Mouse (Mus musculus) hindbrain, embryonic 12.5 days (tissue): ENCODE data around the gene Vezf1. TPM values are rescaled to one million over a fixed set of nuclear protein-coding genes. Genes with fewer than 3 reads are reported as not detected.

ENCODE experiments used
- ATAC-seq: fragments of 200-750 bp; cut with Nextera tagmentation; 2 replicates; pipeline ENCODE4 v1.8.0; 2017; ENCODE audit warnings: moderate TSS enrichment; ENCODE audit not compliant: low FRiP score
- H3K27ac ChIP-seq: fragments of 300-500 bp; sonication (generic); 2 replicates; pipeline ENCODE4 v1.5.1; 2016; ENCODE audit warnings: mild to moderate bottlenecking
- H3K27me3 ChIP-seq: fragments of 300-500 bp; sonication (generic); 2 replicates; pipeline ENCODE4 v1.6.1; 2016; ENCODE audit warnings: mild to moderate bottlenecking
- H3K36me3 ChIP-seq: fragments of 300-500 bp; sonication (generic); 2 replicates; pipeline ENCODE4 v1.6.1; 2016; ENCODE audit warnings: mild to moderate bottlenecking
- H3K4me1 ChIP-seq: fragments of 300-500 bp; sonication (generic); 2 replicates; pipeline ENCODE4 v1.6.1; 2016
- H3K4me2 ChIP-seq: fragments of 300-500 bp; sonication (generic); replicated peaks from 2 replicates; pipeline ENCODE4 v1.6.1; 2016; ENCODE audit warnings: mild to moderate bottlenecking
- H3K4me3 ChIP-seq: fragments of 300-500 bp; sonication (generic); 2 replicates; pipeline ENCODE4 v1.5.1; 2016; ENCODE audit warnings: mild to moderate bottlenecking
- H3K9ac ChIP-seq: fragments of 300-500 bp; sonication (generic); 2 replicates; pipeline ENCODE4 v1.6.1; 2016; ENCODE audit warnings: mild to moderate bottlenecking, moderate library complexity
- H3K9me3 ChIP-seq: fragments of 300-500 bp; sonication (generic); replicated peaks from 2 replicates; pipeline ENCODE4 v1.6.1; 2016; ENCODE audit warnings: mild to moderate bottlenecking
- WGBS: fragments of 180-500 bp; shearing (Covaris S2); methylation state at CpG from one replicate; pipeline ENCODE4 v1.1.7; 2016; 5-methylcytosine and 5-hydroxymethylcytosine counted together
- polyA plus RNA-seq: library from polyadenylated mRNA; unstranded; fragments of >200 nt; fragmentation: Nextera tagmentation; extraction: Ambion mirVana; gene quantifications from 2 replicates; pipeline ENCODE4 v1.2.1, GENCODE M21; 2016

Vezf1 gene
- polyA plus RNA-seq, 1 experiment from 2014 or later: 75.1 TPM

DNA sequence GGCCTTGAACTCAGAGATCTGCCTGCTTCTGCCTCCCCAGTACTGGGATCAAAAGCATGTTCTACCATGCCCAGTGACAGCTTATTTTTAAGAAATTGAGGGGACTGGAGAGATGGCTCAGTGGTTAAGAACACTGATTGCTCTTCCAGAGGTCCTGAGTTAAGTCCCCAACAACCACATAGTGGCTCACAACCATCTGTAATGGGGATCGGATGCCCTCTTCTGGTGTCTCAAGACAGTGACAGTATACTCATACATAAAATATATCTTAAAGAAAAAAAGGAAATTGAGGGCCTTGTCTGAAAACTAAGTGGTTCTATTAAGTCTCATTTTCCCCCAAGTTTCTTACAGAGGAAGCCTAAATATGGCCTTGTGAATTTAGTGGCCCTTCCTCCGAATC is 10.3 kb upstream of the Vezf1 start:
- Histone ChIP-seq H3K36me3 (peaks cover 3% of the 10 kb centered on the region; the same call in 1 of the 2 replicates), H3K4me3 (no peak overlapping the region), H3K9ac (no peak overlapping the region), H3K4me2 (no peak overlapping the region), H3K9me3 (no peaks in the 10 kb centered on the region), H3K4me1 (0 out of 2 replicates have a peak, but pooled peaks cover 2% of the 10 kb centered on the region), H3K27me3 (no peaks in the 10 kb centered on the region), H3K27ac (no peak overlapping the region)
- WGBS: 71% methylated on average over 2 of the region's 2 CpGs
- no peak for ATAC-seq

DNA sequence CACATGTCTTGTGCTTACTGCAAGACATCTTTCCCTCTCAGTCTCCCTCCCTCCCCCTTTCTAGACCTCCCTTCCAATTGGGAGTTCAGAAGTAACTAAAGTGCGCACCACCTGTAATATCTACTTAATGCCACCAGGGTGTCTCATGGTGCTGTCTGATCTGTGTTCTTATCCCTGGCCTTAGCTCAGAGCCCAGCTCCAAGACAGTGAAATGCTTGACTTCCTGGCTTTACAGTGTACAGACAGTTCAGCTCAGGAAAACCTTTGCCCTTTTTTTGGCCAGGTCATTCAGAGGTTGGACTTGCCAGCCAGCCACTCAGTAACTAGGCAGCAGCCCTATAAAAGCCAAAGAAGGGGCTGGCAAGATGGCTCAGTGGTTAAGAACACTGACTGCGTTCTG is 8.9 kb upstream of the Vezf1 start:
- H3K4me2 ChIP-seq: no peak overlapping the region
- ATAC-seq: peak; percentile 60
- no peaks in the 10 kb centered on the region for H3K27me3 ChIP-seq
- H3K4me1 ChIP-seq: no peaks in the 10 kb centered on the region
- no peaks in the 10 kb centered on the region for H3K36me3 ChIP-seq
- no peak overlapping the region for H3K9ac ChIP-seq
- no peak overlapping the region for H3K27ac ChIP-seq
- WGBS: 48% methylated on average over 2 of the region's 2 CpGs
- H3K9me3 ChIP-seq: no peaks in the 10 kb centered on the region
- H3K4me3 ChIP-seq: no peak overlapping the region

DNA sequence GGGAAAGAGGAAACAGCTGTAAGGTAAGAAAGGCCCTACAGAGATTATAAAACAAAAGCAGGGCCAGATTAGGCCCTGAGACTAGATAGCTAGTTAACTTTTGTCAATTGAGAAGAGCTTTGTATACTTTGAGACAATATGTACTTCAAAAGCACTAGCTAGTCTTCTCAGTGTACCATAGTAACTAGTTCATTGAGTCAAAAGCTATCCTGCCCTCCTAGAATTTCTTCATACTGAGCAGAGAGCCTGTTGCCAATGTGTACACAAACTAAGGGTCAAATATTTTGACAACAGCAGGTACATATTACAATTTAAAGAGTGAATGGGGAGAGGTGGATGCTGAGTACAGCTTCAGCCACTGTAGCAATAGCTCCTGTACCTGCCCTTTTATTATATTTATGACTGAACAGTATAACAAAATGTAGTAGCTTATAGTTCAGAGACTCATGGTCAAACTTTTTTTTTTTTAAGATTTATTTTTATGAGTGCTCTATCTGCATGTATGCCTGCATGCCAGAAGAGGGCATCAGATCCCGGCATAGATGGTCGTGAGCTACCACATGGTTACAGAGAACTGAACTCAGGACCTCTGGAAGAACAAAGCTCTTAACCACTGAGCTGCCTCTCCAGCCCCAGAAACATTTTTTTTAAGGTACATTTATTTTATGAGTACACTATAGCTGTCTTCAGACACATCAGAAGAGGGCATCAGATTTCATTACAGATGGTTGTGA is 6.0 kb upstream of the Vezf1 start:
- H3K9ac ChIP-seq: no peak overlapping the region
- H3K27ac ChIP-seq: no peak overlapping the region
- WGBS: 75% methylated on average over 2 of the region's 2 CpGs
- H3K4me1 ChIP-seq: peaks cover under 1% of the 10 kb centered on the region
- no peak overlapping the region for H3K4me2 ChIP-seq
- no peak for ATAC-seq
- no peaks in the 10 kb centered on the region for H3K9me3 ChIP-seq
- H3K4me3 ChIP-seq: no peak overlapping the region
- no peaks in the 10 kb centered on the region for H3K36me3 ChIP-seq
- H3K27me3 ChIP-seq: no peaks in the 10 kb centered on the region

DNA sequence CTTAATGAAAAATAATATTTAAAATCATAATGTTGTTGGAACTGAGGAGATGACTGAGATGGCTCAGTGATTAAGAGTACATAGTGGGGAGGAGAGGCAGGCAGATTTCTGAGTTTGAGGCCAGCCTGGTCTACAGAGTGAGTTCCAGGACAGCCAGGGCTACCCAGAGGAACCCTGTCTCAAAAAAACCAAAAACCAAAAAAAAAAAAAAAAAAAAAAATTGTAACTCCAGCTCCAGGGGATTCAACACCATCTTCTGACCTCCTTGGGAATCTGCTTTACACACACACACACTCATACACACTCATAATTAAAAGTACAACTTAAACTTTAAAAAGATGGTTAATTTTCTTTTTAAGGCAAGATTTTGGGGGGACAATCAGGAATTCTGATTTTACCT is 2.3 kb upstream of the Vezf1 start:
- H3K27ac ChIP-seq: no peak overlapping the region
- H3K27me3 ChIP-seq: no peaks in the 10 kb centered on the region
- H3K4me3 ChIP-seq: no peak overlapping the region
- no peaks in the 10 kb centered on the region for H3K36me3 ChIP-seq
- no peak for ATAC-seq
- no peak overlapping the region for H3K4me2 ChIP-seq
- no peak overlapping the region for H3K9ac ChIP-seq
- H3K4me1 ChIP-seq: peaks cover 15% of the 10 kb centered on the region
- no peaks in the 10 kb centered on the region for H3K9me3 ChIP-seq

DNA sequence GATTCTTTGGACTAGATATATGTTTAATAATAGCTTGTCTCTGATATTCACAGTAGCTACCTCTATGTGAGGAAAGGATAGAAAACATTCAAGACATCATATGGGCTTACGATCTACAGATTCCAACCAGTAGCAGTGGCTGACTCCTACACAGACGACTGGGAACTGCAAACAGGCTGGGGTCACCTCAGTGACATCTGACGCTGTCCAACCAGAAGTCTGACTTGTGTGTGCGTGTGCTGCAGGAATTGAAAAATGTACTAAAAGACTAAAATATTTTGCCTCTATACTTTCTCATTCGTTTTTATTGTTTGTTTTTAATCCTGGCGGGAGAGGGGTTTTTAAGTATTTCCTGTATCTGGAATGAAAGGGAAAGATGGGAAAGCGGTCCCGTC is 891 bp upstream of the Vezf1 start:
- H3K9ac ChIP-seq: peak overlapping the region; percentile 99
- H3K4me3 ChIP-seq: peak overlapping the region; percentile 99
- H3K27ac ChIP-seq: peak overlapping the region; percentile 99
- peaks cover 30% of the 10 kb centered on the region for H3K4me1 ChIP-seq
- whole genome bisulfite sequencing: 3% methylated on average over 8 of the region's 8 CpGs
- peak overlapping the region; percentile 66 for H3K4me2 ChIP-seq
- H3K9me3 ChIP-seq: no peaks in the 10 kb centered on the region
- ATAC-seq: no peak
- H3K27me3 ChIP-seq: no peaks in the 10 kb centered on the region
- H3K36me3 ChIP-seq: no peaks in the 10 kb centered on the region

DNA sequence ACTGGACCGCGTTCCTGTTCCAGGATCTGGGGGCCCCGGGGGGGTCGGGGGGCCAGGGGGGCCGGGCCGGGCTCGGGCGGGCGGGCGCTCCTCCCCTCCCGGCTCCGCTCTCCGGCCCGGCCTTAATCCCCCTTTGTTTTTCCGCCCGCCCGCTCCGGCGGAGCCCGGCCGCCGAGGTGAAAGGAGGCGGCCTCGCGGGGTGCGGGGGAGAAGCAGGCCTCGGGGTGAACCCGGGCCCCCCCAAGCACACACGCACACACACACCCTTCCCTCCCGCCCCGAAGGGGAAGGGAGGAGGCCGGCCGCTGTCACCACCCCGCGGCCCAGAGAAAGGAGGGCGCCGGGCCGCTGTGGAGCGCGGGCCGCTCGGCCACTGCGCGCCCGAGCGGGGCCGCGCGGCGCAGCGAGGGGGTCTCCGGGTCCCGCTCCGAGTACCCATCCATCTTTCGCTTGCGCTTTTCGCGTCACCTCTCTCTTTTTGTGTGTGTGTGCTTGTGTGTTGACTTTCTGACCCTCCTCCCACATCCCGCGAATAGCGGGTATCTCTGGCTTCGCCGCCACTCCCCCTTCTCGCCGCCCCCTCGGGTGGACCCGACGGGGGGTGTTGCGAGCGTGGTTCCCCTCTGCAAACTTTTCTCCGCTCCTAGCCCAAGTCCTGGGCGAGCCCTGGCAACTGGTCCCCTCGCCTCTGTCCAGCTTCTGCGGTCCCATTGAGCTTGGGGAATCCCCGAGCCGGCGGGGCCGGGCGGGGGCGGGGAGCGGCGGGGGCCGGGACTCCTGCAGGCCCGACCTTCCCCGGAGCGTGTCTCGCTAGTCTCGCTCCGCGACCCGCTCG is 549 bp downstream of the Vezf1 start:
- Histone ChIP-seq H3K9me3 (no peaks in the 10 kb centered on the region), H3K9ac (peak overlapping the region; percentile 99), H3K27ac (peak overlapping the region; percentile 99), H3K36me3 (peaks cover 8% of the 10 kb centered on the region), H3K4me3 (peak overlapping the region; percentile 99), H3K4me1 (peaks cover 44% of the 10 kb centered on the region), H3K4me2 (peak overlapping the region; percentile 66), H3K27me3 (no peaks in the 10 kb centered on the region)
- WGBS: under 1% methylated on average over 63 of the region's 92 CpGs
- ATAC-seq: peak; percentile 74

DNA sequence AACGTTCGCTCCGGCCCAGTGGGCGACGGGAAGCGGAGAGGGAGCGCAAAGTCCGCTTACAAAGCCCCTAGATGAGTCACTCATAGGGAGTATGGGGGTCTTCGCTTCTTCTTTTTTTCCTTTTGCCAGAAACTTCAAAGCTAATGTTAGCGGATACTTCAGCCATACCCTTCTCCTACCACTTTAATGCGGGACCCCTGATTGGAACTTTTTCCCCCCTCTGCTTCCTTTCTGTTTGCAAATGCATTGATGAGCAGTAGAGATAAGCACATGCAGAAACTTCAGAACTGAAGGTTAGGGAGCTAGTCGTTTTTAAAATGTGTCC is 1.1 kb downstream of the Vezf1 start:
- Histone ChIP-seq H3K9ac (peak overlapping the region; percentile 99), H3K27ac (peak overlapping the region; percentile 99), H3K4me2 (peak overlapping the region; percentile 66), H3K4me3 (peak overlapping the region; percentile 99), H3K36me3 (peaks cover 13% of the 10 kb centered on the region), H3K4me1 (peaks cover 46% of the 10 kb centered on the region), H3K9me3 (no peaks in the 10 kb centered on the region), H3K27me3 (no peaks in the 10 kb centered on the region)
- under 1% methylated on average over 12 of the region's 12 CpGs for WGBS
- no peak for ATAC-seq

DNA sequence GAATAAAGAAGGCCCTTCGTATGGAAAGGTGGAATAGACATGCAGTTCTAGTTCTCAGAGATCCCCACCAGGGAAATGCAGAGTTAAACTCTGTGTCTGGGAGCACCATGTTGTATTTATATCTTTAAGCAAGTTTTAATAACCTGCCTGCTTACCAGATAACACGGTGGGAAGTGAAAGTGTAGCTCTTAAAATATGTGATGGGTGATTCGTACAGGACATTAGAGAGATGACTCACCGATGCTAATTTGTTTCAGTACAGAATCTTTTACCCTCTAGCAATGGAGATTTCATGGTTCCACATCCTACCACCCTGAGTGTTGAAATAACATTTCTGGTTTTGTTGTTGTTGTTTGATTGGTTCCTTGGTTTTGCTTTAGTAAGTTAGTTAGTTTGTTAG is 2.3 kb downstream of the Vezf1 start:
- WGBS: 29% methylated on average over 4 of the region's 4 CpGs
- Histone ChIP-seq H3K4me1 (peaks cover 53% of the 10 kb centered on the region), H3K27ac (no peak overlapping the region)

DNA sequence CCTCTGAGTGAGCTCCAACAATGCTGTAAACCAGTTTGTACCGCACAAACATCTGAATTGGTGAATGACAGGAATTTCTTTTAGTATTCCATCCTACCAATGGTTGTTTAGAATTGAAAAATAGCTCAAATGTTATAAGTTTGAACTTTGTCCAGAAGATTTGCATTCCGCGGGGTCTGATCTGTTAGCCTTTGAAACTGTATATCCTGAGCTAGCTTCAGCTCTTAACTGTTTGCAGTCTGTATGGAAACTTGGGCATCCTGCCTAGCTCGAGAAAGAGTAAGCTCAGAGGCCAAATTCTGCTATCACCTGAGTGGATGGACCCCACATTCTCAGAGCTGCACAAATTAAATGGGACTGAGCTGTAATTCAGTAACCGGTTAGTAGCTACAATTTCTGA is 3.0 kb downstream of the Vezf1 start:
- Histone ChIP-seq H3K4me2 (peak overlapping the region; percentile 66), H3K27me3 (no peaks in the 10 kb centered on the region), H3K27ac (0 out of 2 replicates have a peak overlapping the region, but pooled peaks have one; percentile 23), H3K9me3 (no peaks in the 10 kb centered on the region), H3K4me3 (peak overlapping the region; percentile 99), H3K36me3 (peaks cover 24% of the 10 kb centered on the region), H3K4me1 (peaks cover 53% of the 10 kb centered on the region), H3K9ac (peak overlapping the region; percentile 53; the same call in 1 of the 2 replicates)
- 53% methylated on average over 5 of the region's 5 CpGs for WGBS
- no peak for ATAC-seq

More for the DNA sequence above, 2.3 kb downstream of the Vezf1 start:
- Histone ChIP-seq H3K27me3 (no peaks in the 10 kb centered on the region), H3K4me3 (peak overlapping the region; percentile 99), H3K36me3 (peaks cover 22% of the 10 kb centered on the region), H3K9me3 (no peaks in the 10 kb centered on the region), H3K4me2 (peak overlapping the region; percentile 66), H3K9ac (peak overlapping the region; percentile 53; the same call in 1 of the 2 replicates)
- no peak for ATAC-seq

DNA sequence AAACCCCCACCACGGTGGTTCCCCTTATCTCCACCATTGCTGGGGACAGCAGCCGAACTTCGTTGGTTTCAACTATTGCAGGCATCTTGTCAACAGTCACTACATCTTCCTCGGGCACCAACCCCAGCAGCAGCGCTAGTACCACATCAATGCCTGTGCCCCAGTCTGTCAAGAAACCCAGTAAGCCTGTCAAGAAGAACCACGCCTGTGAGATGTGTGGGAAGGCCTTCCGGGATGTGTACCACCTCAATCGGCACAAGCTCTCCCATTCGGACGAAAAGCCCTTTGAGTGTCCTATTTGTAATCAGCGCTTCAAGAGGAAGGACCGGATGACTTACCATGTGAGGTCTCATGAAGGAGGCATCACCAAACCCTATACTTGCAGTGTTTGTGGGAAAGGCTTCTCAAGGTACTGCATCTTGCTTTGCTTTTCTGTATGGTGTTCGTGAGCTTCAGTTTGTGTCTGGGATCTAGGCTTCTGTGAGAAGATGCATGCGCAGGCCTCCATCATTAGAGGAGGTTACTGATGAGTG is 5.3 kb downstream of the Vezf1 start:
- Histone ChIP-seq H3K4me2 (no peak overlapping the region), H3K4me3 (no peak overlapping the region), H3K36me3 (peaks cover 45% of the 10 kb centered on the region), H3K27me3 (no peaks in the 10 kb centered on the region), H3K9ac (no peak overlapping the region), H3K27ac (no peak overlapping the region), H3K9me3 (no peaks in the 10 kb centered on the region), H3K4me1 (peaks cover 47% of the 10 kb centered on the region)
- WGBS: 88% methylated on average over 14 of the region's 14 CpGs
- ATAC-seq: no peak

DNA sequence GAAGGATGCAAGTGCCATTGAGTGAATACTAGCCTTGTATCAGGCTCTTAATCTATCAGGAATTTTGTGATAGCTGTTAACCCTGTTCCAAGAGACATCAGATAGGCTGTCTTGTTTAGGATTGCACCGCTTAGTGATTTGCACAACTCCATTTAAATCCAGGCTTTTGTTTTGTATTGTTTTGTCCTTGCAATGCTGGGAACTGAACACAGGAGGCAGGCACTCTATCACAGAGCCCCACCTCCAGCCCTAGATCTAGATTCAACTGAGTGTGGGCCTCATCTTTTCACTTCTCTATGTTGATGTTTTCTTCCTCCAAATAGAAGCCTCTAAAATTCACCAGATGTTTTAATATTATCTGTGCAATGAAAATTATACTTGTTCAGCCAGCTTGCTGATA is 7.6 kb downstream of the Vezf1 start:
- no peaks in the 10 kb centered on the region for H3K27me3 ChIP-seq
- WGBS: 49% methylated on average over 1 of the region's 1 CpGs
- H3K4me1 ChIP-seq: peaks cover 38% of the 10 kb centered on the region
- no peak overlapping the region for H3K9ac ChIP-seq
- H3K9me3 ChIP-seq: no peaks in the 10 kb centered on the region
- no peak overlapping the region for H3K4me2 ChIP-seq
- no peak overlapping the region for H3K4me3 ChIP-seq
- ATAC-seq: no peak
- peaks cover 68% of the 10 kb centered on the region for H3K36me3 ChIP-seq
- no peak overlapping the region for H3K27ac ChIP-seq

DNA sequence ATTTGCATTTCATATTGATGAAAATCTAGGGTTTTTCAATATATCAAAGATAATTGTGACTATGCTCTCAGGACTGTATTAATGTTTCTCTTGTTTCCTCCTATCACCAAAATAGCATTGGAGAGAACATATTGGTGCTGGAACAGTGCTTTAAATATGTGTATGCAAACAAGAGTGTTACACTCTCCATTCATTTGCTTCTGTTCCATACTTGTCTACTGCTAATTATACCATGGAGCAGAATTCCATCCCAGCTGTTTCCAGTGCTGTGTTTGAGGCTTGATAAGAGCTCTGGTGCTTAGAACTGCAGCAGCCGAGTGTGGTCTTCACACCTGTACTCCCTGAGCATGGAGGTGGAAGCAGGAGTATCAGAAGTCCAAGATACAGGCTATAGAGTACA is 8.3 kb downstream of the Vezf1 start:
- Histone ChIP-seq H3K4me2 (no peak overlapping the region), H3K9me3 (no peaks in the 10 kb centered on the region), H3K4me1 (peaks cover 31% of the 10 kb centered on the region), H3K4me3 (no peak overlapping the region), H3K9ac (no peak overlapping the region), H3K27me3 (no peaks in the 10 kb centered on the region), H3K36me3 (peaks cover 75% of the 10 kb centered on the region), H3K27ac (no peak overlapping the region)
- WGBS: 92% methylated on average over 1 of the region's 1 CpGs
- no peak for ATAC-seq
